Mouse (Mus musculus) cerebellum, adult 18-20 months (tissue): ENCODE data around the gene Gm5269.

ENCODE experiments used
- DNase-seq, 2 experiments: peaks; one replicate each; pipeline ENCODE4 v3.0.0; 2021

The Gm5269 gene

DNA sequence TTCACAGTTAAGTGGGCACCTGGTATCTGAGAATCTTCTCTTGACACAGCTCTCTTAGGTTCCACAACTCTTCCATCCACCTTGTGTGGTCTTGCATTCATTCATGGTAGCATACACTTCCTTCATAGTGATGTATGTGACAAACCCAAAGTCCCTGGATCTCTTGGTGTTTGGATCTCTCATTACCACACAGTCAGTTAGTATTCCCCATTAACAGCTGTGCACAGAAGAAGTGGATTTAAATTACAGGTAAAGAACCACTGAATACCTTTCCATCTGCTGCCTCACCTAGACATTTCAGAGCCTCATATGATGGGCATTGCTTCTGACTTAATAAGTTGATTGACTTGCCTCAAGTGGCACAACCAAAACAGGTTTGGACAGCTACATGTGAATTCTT, at the start of gene Gm5269:
Gene Gm5269 (minus strand): TSS at position 101 of the 400 bp plus-strand sequence.
- no peak for DNase-seq

DNA sequence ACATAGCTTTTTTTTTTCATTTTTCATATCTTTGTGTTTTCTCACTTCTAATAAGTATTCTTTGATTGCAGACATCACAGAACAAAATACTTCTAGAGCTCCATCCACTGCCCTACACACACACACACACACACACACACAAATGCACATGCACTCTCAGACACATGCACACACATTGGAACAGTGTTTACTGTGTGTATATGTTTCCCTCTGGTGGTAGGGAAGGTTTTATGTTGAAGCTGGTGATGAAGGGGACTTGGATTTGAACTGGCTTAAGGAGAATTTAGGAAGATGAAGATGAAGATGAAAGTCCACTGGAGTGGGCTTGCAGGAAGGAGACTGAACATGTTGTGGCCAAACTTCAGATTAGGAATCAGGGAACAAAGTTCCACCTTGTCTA, 41.1 kb upstream of the Gm5269 start:
- no peak for DNase-seq

DNA sequence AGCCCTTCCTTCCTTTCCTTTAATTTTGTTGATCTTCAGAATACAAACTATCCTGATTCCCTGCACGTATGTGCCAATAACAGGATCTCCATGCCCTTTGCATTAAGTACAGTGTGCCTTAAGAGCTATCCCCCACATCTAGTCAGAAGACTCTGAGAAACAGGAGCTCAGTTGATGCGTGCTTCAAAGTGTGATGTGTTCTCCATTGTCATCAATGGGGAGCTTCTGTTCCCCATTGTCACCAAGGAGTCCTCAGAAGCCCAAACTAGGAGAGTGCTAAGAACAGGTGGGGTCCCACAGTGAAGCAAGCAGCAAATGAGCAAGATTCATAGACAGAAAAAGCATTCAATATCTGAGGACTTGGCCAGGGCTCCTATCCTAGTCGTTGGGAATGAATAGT, 36.8 kb upstream of the Gm5269 start:
- DNase-seq, result no peak

DNA sequence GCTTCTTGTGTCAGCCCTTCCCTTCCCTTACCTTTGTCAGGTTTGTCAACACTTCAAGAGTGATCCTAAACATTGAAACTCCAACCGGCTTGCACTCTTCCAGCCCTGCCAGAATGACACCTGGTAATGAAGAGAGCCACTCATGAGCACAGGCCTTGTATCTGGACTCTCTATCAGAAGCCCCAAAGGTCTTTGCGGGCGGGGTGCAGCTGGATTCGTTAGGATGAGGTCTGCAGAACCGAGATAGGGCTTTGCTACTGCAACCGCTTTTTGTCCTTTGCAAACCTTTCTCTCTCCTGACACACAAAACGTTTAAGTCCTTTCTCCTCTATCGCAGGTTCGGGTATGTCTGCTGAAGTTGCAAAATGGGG, 36.3 kb upstream of the Gm5269 start, which contains the start of gene Slc40a1:
Gene Slc40a1 (minus strand): TSS at position 131 of the 371 bp plus-strand sequence.
- DNase-seq, result no peak

DNA sequence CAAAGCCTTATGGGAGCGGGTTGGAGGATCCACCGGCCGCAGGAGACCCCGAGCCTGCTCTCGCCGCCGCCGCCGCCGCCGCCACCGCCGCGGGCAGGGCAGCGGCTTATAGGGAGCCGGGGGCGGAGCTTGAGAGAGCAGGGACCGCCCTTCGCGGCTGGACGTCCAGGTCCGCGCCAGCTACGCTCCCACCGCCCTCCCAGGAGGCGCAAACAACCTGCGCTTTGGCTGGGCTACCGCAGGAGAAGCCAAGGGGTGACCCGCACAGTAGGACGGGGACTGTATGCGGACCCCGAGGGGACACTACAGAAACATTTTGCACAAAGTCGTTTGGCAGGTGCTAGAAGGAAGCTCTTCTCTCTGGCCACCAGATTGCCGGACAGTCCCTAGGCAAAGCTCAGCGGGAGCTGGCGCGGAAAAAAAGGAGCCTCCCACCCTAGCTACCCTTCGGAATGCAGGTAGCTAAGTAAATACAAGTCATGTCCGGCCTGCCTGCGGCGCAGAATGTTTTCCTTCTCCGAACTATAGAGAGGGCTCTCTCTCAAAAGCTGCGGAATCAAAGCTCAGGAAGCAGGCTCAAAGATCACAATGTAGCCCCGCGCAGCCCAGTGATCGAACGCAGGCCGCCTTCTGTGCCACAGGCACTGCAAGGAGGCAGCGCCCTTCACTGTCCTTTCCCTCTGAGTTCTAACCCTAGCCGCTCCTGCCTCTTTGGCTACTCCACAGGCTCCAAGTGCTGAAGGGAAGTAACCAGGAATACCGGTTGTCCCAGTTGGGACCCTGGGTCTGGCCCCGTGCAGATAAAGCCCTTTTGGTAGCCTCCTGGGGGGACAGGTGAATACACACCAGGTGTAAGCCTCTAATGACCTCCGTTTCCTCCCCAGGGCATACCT, 35.7 kb upstream of the Gm5269 start:
- peak; percentile 11 to 60 for DNase-seq

DNA sequence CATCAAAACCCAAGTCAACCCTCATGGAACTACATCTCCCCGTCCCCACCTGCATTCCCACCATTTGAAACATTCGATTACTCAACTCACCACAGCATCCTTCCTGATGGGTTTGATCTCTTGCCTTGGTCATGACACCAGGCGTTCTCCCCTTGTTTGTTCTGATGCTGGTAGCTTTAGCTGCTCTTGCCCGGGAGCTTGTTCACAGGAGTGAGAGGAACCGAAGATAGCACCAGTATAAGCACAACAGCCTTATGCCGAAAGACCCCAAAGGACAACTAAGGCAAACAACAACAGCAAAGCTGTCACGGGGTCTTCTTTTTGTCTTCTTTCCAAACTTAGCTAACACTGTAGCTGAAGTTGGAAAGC, 35.0 kb upstream of the Gm5269 start:
- no peak for DNase-seq

DNA sequence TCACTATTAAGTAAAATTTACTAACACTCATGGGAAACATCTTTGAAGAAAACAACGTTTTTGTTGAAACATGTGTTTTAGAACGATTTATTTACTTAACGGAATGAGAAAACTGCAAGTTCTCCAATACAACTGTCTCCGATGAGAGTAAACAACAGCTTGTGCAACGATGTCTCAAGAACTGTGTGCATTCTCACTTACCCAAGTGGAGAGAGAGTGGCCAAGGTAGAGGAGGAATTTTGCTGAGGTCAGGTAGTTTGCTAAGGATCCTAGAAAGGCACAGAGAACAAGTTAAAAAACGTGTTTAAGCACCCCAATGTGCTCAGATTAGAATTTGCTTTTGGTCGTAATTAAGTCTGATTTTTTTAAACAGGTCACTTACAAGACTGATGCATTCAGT, 34.4 kb upstream of the Gm5269 start:
- no peak for DNase-seq

DNA sequence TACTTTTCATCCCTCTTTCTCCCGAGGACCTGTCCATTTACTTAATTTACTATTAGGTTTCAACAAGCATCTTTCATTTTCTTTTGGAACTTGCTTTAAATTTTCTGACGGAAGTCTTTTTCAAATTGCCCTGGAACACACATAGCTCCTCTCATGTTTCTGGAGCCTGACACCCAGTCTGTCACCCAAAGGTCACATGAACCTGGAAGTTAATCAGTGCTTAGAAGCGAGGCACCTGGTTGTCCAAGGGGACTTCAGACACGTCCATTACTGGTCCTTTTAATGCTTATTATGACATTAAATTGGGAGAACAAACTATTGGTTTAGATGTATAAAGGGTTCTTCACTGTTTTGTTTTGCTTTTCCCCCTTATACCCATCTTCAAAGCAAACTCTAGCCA, 33.2 kb upstream of the Gm5269 start:
- no peak for DNase-seq

DNA sequence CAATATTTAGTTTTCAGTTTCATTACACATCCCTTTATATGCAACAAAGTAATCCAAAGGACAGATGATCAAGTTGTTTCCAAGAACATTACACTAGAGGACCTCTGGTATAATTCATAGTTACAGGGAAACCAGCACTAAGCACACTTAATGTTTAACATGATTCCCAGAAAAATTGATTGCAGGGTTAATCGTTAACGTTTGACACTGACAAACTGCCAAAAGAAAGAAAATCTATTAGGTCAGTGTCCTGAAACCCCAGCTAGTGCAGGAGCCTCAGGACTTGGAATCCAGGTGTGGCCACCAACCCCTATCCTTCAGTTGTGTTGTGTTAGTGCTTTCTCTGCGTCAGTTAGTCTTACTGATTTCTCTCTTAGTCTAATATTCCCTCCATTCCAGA, 30.6 kb upstream of the Gm5269 start:
- DNase-seq, result no peak

DNA sequence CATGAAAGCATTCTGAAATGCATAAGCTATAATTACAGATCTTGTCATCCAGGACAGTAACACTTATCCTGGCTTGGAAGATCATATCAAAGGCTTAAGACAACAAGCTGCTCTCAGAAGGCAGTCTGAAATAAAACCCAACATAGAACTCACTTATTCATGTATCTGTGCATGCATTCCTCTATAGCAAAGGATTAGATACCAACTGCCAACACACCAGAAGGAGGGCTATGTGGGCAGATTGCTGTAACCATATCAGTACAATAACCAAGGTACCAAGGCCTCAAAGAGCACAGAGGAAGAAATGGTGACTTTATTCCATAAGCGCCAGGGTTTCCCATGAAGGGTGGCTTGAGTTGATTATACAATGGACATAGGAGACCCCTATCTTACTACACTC, 29.7 kb upstream of the Gm5269 start:
- no peak for DNase-seq

DNA sequence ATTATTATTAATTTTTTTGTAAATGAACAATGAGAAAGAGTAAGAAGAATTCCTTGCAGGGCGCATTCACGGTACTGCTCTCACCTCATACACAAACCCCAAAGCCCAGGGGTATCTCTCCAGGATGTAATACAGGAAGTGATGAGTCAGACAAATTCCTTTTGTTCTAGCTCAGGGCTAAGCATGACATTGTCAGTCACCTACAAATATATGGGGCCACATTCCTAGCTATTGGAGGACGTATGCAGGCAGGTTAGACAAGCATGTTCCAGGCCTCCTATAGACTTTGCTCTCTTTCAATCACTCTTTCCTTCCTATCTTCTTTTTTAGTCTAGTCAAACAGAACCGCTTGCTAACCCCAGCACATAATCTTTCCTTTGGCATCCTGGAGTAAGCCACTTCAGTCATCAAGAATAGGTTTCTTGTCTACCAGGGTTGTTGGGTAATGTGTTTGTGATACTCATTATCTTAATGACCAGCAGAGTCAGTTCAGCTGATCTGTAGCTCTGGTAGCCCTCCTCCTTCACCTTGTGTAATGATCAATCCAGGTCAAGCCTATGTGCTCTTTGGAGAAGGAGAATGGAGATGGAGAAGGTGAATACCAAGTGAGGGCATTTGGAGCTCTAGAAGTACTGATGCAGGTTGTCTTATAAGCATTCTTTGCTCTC, 27.2 kb upstream of the Gm5269 start:
- DNase-seq, result no peak

DNA sequence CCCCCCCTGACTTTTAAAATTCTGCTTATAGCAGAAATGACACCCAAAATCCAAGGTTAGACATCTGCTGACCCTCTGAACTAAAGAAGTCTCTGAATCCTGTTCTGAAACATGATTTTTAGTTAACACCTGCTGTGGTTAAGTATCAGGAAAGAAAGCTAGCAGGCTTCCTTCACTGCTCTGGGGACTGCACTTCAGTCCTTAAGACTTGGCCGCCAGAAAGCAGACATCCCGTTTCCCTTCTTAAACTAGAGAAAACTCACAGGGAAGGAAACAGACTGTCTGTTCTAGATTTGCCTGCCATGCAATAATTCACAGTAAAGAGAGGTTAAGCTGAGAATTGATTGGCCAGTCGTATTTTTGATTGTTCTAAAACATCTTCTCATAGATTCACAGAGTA, 26.1 kb upstream of the Gm5269 start:
- no peak for DNase-seq

DNA sequence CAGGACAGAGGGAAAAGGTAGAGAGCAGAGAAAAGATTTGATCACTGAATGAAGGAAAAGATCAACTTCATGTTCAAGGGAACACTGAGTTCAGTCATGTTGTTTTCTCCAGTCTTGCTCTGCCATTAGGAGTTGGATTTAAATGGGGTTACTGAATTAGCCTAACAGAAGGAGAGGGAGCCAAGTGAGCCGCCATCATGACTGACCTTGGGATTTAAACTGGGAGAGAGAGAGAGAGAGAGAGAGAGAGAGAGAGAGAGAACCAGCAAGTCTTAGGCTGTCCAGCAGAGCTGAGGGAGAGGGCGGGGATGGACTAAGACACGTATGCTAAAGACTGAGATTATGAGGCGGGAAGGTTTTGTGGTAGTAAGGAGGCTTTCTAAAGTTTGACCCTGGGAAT, 24.2 kb upstream of the Gm5269 start:
- no peak for DNase-seq

DNA sequence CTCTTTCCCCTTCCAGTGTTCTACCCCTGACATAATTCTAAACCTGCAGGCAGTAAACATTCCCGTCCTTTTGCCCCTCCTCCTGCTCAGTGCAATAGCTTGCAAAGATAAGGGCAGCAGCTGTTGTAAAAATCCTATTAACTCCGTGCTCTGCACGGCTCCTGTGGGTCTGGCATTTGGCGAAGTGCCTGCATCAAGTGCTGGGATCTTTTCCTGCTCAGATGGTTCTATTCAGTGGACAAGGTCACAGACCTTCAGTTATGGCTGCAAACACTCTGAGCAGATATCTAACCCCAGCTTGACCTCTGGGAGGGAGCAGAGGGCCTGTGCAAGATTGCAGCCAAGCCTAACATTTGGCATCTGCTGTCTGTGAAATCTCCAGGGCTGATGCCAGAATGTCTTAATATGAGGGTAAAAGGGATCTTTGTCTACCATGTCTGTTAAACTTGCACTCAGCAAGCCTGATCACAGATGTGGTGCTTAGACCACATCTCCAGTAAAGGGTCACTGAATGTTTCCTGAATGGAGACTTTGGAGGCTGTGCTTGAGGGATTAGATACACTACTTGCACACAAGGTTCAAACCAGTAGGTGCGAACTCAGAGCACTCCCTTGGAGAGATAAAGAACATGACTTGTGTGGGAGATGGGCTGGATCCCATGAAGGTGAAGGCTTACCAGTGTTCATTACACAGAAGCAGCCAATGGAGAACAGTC, 15.2 kb upstream of the Gm5269 start:
- DNase-seq, result no peak

DNA sequence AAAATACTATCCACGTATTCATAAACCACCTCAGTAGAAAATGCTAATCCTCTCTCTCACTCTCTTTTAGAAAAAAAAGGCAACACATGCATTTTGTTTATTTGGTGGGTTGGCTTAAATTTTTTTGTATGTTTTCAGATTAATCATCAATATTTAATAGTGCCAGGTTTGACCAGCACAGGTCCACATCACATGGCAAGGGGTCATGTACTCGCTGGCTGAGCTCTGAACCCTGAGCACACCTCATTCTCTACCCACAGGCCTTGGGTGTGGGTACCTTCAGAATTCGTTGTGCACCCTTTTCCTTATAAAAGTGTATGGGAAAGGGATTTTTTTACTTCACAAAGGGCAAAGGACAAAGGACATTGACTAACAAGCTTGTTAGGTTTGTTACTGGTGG, 14.1 kb upstream of the Gm5269 start:
- no peak for DNase-seq

DNA sequence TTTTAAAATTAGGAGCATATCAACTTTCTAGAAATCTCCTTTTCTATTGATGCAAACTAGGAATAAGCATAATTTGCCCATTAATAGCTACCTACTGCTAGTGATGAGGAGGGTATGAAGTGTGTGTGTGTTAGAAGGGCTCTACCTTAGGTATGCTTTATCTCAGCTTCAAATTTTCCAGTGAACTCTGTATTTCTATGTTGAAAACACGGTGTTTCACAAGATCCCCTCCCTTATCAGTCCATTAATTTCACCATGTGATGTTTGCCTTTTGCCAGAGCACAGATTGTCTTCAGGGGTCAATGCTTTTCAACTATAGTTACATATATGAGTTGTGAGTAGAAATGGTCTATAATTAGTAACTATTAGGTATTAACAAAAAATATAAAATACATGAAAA, 8.0 kb upstream of the Gm5269 start:
- DNase-seq, result no peak

DNA sequence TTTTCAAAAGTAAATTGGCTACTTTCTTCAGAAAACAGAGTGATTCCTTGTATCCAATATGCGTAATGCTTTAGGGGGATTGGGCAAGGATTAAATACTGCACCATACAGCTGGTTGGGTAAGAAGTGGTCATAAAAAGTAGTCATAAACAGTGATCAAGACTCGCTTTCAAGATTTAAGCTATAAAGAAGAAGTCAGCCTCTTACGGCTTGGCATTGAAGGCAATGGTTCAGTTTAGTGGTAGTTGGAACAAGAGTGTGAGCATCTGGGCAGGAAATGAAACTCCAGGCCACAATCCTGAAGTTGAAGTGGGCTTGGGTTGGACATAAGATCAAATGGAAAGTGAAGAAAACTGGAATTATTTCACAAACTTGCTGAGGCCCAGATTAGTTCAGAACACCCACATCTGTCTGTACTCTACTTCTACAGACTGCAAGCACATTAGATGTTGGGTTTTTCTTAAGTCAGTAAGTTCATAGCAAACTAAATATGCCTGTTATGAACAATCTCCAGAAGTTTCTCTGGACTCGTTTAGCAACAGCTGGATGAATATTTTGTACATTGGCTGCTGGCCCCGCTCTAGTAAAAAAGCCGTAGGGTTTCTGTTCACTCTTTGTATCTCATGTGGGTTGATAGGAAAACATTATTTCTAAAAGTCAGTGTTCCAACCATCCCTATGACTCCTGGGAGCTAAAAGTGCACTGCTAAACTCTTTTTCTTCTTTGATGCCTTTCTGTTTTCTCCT, 4.3 kb upstream of the Gm5269 start:
- DNase-seq, result no peak

DNA sequence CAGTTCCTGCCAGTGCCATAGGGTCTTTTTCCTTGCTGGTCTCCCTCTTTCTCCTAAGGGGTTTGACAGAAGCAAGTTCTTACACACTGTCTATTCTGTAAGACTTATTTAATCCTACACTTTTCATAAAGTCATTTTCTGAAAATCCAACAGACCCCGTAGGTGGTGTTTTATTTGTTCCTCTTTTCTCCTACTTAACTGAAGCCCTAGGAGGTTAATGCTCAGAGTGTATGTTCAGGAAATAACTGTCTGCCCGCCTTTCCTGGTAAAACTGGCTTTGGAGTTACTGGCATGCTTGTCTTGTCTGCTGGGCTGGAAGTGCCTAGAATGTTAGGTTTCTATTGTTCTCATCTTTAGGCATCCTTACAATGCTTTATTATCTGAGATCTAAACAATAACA, 1.9 kb upstream of the Gm5269 start:
- DNase-seq, result no peak

DNA sequence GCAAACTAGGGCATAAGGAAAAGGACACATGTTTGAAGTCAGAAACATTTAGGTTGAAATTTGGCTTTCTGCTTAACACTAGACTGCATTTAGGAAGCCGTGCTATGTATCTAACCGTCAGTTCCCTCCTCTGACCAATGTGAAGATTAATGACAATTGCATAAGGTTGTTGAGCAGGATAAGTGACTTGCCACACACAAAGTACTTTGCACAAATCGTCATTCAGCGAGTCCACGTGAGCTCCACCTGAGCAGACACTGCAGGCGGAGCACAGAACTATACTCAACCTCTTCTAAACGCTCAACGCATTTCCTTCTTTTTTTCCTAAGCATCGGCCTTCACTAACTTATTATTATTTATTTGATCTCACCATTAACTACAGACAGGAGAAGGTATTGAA, 3.3 kb downstream of the Gm5269 start:
- no peak for DNase-seq

DNA sequence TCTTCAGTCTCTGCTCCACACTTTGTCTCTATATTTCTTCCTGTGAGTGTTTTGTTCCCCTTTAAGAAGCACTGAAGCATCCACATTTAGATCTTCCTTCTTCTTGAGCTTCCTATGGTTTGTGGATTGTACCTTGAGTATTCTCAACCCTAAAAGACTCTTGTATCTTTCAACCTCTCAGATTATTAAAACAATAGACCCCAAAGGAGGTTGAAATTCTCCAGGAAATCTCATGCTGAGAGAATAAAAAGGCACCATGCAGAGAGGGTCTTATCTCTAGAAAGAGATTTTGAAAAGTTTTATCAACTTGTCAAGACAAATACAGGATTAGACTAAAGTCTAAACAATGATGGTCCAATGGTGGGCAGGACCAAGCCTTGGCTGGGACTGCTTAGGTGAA, 6.7 kb downstream of the Gm5269 start:
- DNase-seq, result no peak

DNA sequence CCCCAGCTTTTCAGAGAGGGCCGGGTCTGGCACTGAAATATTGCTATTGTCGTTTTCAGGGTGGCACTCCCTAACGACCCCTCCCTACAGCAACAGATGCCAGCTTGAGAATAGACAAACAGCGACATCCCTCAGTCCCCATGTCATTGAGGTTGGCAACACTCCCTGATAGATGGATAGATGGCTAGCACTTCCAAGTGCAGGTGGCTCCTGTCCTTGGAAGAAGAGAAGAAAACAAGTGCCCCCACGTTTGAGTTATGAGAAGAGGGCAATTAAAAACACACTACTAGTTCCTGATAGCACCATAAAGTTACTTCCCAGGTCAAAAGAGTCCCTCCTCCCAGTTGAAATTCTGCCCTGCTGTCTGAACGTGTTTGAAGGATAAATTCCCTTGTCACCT, 8.0 kb downstream of the Gm5269 start:
- no peak for DNase-seq

DNA sequence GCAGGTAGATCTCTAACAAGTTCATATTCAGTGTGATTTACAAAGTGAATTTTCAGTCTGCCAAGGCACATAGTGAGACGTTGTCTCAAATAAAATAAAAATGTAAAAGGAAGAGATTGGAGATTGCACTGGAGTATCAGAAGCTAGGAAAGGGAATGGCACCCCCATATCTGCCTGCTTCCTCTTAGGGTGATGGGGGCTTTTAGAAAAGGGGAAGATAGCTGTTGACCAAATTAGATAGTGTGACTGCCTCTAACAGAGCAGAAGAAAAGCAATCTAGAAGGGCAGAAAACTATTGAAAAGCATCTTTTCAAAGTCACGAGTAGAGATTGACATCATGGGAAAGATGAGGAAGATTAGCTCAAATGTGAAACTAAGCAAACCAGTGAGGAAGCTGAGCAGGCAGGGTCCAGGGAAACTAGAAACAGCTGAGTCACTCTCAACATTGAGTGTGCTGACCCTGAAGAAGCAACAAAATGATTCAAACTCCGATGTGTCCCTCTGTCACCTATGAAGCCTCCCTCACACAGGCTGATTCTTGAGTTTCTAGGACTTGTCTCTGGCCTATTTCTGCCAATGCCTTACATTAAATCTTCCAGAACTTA, 8.7 kb downstream of the Gm5269 start:
- no peak for DNase-seq

DNA sequence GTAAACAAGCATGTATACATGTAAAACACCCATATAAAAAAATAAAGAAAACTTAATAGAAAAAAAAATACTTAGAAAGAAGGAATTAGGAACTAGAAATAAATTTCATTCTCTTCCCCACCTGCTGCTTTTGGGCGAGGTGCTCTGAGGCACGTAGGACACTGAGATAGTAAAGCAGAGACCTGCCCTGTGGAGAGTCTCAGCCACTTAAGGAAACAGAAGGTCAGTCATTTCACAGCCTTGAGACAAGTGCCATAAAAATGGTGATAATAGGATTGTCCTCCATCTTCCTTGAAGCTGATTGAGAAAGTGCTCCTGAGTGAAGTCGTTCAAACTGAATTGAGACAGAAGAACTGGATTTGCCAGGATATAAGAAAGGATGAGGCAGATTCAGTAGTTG, 12.6 kb downstream of the Gm5269 start:
- no peak for DNase-seq
